Mouse (Mus musculus) embryonic facial prominence, embryonic 13.5 days (tissue): Measurements from ENCODE around the gene Csf2. TPM values are rescaled to one million over a fixed set of nuclear protein-coding genes. Genes with fewer than 3 reads are reported as not detected.
"Not testable (repeated sequence)": the region's sequence is repeated elsewhere in the genome, so short reads cannot be mapped to it uniquely, and the experiment has no call there.

Source experiments
- ATAC-seq: fragments of 200-750 bp; cut with Nextera tagmentation; 2 replicates; pipeline ENCODE4 v1.8.0; 2017; ENCODE audit warnings: low read depth; ENCODE audit not compliant: insufficient number of reproducible peaks, insufficient read depth, low FRiP score, low TSS enrichment
- H3K27ac ChIP-seq: fragments of 300-500 bp; sonication (generic); 2 replicates; pipeline ENCODE4 v1.5.1; 2015; ENCODE audit warnings: moderate library complexity, mild to moderate bottlenecking, inconsistent platforms
- H3K27me3 ChIP-seq: fragments of 300-500 bp; sonication (generic); 2 replicates; pipeline ENCODE4 v1.6.1; 2015; ENCODE audit warnings: mild to moderate bottlenecking, inconsistent platforms
- H3K36me3 ChIP-seq: fragments of 300-500 bp; sonication (generic); 2 replicates; pipeline ENCODE4 v1.6.1; 2015; ENCODE audit warnings: mild to moderate bottlenecking, inconsistent platforms
- H3K4me1 ChIP-seq: fragments of 300-500 bp; sonication (generic); 2 replicates; pipeline ENCODE4 v1.6.1; 2015; ENCODE audit warnings: inconsistent platforms
- H3K4me2 ChIP-seq: fragments of 300-500 bp; sonication (generic); 2 replicates; pipeline ENCODE4 v1.6.1; 2015; ENCODE audit warnings: moderate library complexity, mild to moderate bottlenecking, inconsistent platforms
- H3K4me3 ChIP-seq: fragments of 300-500 bp; sonication (generic); 2 replicates; pipeline ENCODE4 v1.5.1; 2015; ENCODE audit warnings: mild to moderate bottlenecking, inconsistent platforms
- H3K9ac ChIP-seq: fragments of 300-500 bp; sonication (generic); 2 replicates; pipeline ENCODE4 v1.6.1; 2015; ENCODE audit warnings: mild to moderate bottlenecking, inconsistent platforms
- H3K9me3 ChIP-seq: fragments of 300-500 bp; sonication (generic); 2 replicates; pipeline ENCODE4 v1.6.1; 2016; ENCODE audit warnings: inconsistent platforms
- WGBS: fragments of 180-500 bp; shearing (Covaris S2); methylation state at CpG from one replicate; pipeline ENCODE4 v1.1.7; 2015; ENCODE audit warnings: mixed read lengths; 5-methylcytosine and 5-hydroxymethylcytosine counted together
- polyA plus RNA-seq: library from polyadenylated mRNA; unstranded; fragments of >200 nt; fragmentation: Nextera tagmentation; extraction: Ambion mirVana; gene quantifications from 2 replicates; pipeline ENCODE4 v1.2.1, GENCODE M21; 2015

Gene Csf2
- not detected in 2 replicates for polyA plus RNA-seq

DNA sequence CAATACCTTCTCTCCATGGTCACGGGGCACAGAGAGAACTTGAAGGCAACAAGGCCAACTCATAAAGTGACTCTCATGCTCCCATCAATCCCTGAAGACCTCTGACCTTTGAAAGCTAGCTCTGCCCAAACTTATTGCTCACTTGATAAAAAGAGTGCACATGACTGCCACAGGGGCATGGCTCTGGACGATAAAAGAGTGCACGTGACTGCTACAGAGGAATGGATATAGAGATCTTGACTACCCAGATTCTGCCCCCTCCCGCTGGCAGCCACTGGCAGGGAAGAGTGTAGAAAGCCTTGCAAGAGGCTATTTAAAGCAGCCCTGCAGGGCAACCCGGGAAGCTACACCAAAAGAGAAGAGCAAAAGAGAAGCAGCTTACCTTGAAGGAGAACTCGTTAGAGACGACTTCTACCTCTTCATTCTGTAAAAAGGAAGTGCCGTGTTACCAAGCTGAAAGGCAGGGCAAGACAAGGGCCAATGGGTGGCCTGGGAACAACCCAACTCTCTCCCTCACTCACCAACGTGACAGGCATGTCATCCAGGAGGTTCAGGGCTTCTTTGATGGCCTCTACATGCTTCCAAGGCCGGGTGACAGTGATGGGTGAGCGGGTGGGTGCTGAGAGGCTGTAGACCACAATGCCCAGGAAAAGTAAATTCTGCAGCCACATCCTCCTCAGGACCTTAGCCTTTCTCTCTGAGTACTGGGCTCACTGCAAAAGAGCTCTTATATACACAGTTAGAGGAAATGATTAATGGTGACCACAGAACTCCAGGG, at the start of gene Csf2:
Gene Csf2, minus strand, starts transcription at position 728 of the 778 bp plus-strand sequence.
- WGBS, result 65% methylated on average over 11 of the region's 11 CpGs
- Histone ChIP-seq H3K4me2 (no peak within 1 kb of the TSS), H3K9ac (no peak within 1 kb of the TSS), H3K36me3 (no peaks in the 10 kb centered on the region), H3K27me3 (no peaks in the 10 kb centered on the region), H3K27ac (no peak within 1 kb of the TSS), H3K4me1 (no peaks in the 10 kb centered on the region), H3K9me3 (no peaks in the 10 kb centered on the region), H3K4me3 (no peak within 1 kb of the TSS)
- no peak for ATAC-seq

DNA sequence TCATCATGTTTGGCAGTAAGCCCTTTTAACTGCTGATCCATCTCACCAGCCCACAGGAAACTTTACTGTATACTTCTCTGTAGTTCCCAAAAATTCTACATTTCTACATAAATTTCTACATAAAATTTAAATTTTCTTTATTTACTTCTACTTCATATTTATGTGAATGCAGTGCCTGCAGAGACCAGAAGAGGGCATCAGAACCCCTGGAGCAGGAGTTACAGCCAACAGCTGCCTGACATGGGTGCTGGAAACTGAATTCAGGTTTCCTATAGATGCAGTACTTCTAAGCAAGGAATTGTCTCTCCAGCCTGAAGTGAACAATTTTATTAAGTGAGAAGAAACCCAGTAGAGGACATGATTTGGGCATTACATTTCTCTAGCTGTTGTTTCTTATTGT, 49.3 kb upstream of the Csf2 start:
- peaks cover 7% of the 10 kb centered on the region; the same call in 1 of the 2 replicates for H3K9me3 ChIP-seq
- H3K9ac ChIP-seq, result no peak overlapping the region
- no peak overlapping the region for H3K4me3 ChIP-seq
- peaks cover 5% of the 10 kb centered on the region for H3K27me3 ChIP-seq
- no peak overlapping the region for H3K27ac ChIP-seq
- H3K36me3 ChIP-seq, result no peaks in the 10 kb centered on the region
- H3K4me2 ChIP-seq, result no peak overlapping the region
- ATAC-seq, result no peak
- H3K4me1 ChIP-seq, result 0 out of 2 replicates have a peak, but pooled peaks cover 2% of the 10 kb centered on the region

DNA sequence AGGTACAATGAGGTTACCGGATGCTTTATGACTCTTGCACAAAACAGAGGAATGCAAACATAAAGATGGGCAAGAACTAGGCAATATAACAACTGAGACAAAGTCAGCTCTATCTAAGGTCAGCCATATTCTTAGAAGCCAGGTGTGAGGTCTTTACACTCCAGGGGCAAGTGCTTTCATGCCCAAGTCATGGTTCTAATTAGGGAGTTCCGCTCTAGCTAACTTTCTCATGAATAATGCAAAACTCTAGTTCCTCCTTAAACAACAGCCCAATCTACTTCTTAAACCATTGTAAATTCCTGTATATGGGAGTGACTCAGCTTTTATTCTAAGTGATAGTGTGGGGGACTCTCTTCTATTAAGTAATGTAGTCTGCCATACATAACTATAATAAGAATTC, 48.0 kb upstream of the Csf2 start:
- H3K27me3 ChIP-seq, ATAC-seq, H3K9me3 ChIP-seq, H3K4me3 ChIP-seq, H3K27ac ChIP-seq, H3K9ac ChIP-seq, H3K4me1 ChIP-seq, H3K36me3 ChIP-seq, H3K4me2 ChIP-seq: not testable (repeated sequence)
- WGBS, result 81% methylated on average over 2 of the region's 2 CpGs

DNA sequence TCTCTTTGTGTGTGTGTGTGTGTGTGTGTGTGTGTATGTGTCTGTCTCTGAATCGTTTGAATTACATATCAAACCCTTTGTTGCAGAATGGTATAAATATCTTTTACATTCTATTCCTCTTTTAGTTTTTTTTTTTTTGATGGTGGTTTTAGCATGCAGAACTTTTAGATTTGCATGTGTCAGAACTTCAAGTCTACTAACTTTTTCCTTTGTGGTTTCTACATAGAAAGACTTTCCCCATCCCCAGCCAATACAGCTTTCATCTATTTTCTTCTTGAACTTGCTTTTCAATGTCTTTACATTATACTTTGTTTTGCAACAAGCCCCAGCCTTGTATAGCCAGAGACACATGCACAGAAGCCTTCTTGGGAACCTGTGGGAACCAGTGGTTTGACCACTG, 47.3 kb upstream of the Csf2 start:
- WGBS, result 81% methylated on average over 1 of the region's 1 CpGs
- Histone ChIP-seq H3K27me3 (no peaks in the 10 kb centered on the region), H3K4me1 (no peaks in the 10 kb centered on the region), H3K4me2 (no peak overlapping the region), H3K36me3 (no peaks in the 10 kb centered on the region), H3K9ac (no peak overlapping the region), H3K4me3 (no peak overlapping the region), H3K27ac (no peak overlapping the region), H3K9me3 (peaks cover 7% of the 10 kb centered on the region; the same call in 1 of the 2 replicates)
- ATAC-seq, result no peak

DNA sequence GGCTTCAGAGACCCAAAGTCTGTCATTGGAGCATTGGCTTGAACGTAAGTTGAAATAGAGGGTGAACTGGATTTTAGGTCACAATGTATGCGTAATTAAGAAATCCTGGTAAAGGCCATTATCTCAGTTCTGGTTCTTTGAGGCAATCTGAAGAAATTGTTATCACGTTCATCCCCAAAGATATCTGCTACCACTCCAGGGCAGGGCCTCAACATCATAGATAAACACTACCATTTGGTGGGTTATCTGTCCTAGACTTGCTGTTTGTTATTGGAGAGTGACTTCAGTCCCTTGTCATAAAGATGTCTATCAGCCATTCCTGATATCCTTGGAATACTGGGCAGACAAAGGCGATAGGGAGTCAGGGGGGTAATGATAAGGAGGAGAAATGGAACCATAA, 46.5 kb upstream of the Csf2 start:
- no peak overlapping the region for H3K4me3 ChIP-seq
- WGBS, result 84% methylated on average over 4 of the region's 4 CpGs
- no peak overlapping the region for H3K27ac ChIP-seq
- ATAC-seq, result no peak
- H3K9me3 ChIP-seq, result peaks cover 7% of the 10 kb centered on the region; the same call in 1 of the 2 replicates
- H3K9ac ChIP-seq, result no peak overlapping the region
- no peak overlapping the region for H3K4me2 ChIP-seq
- no peaks in the 10 kb centered on the region for H3K4me1 ChIP-seq
- H3K36me3 ChIP-seq, result no peaks in the 10 kb centered on the region
- no peaks in the 10 kb centered on the region for H3K27me3 ChIP-seq

DNA sequence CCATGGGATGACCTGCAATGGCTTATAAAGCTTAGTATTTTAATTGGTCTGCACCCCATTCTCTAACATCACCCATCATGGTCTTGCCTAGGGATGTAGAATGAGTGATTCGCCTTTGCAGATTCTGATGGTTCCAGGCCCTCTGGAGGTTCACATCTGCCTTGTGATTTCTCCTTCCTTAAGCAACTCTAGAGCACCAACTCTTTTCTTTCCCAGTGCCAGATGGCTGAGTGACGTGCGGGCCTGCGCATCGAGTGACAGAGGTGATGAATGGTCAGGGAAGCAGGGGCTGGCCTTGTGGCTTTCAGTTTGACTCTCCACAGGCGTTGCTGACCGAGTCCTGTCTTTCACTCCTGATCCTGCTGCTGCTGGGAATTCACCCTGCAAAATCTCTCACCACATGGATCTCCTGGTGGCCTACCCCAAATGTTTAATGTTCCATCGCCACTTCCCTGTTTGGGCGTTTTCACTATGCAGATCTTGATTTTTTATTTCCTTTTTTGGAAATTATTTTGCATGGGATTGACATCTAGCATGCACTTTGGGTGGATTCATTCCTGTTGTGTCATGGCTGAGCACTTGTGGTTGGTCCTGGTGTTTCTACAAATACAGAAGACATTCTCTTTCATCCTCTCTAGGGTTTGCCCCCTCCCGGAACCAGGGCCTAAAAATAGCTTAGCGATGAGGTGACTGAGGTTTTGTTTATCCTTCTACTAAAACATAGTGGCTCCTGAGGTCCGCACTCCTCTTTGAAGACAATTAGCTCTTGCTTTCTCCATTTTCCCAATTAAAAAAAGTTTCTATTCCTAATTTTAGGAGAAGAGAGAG, 44.7 kb upstream of the Csf2 start:
- no peak for ATAC-seq
- WGBS, result 81% methylated on average over 12 of the region's 12 CpGs
- Histone ChIP-seq H3K4me1 (no peaks in the 10 kb centered on the region), H3K4me3 (no peak overlapping the region), H3K27me3 (no peaks in the 10 kb centered on the region), H3K36me3 (no peaks in the 10 kb centered on the region), H3K9me3 (peaks cover 7% of the 10 kb centered on the region; the same call in 1 of the 2 replicates), H3K27ac (no peak overlapping the region), H3K4me2 (no peak overlapping the region), H3K9ac (no peak overlapping the region)

DNA sequence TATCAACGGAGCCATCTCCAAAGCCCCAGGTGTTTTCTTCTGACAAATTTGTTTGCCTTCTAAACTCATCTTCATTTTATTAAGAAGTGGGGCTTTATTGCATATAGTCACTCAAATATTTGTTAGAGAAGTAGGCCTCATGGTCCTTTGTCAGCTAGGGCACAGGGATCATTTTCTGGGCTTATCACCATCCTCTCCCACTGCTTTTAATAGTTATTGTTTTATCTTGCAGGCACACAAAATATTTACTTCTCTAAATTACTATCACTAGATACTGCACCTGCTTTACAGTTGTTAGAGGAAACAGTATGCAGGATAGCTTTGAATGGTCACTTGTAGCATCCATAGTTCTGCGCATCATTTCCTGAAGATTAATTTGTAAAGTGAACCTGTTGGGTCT, 42.7 kb upstream of the Csf2 start:
- WGBS, result 88% methylated on average over 2 of the region's 2 CpGs
- no peak overlapping the region for H3K9ac ChIP-seq
- ATAC-seq, result no peak
- H3K27me3 ChIP-seq, result no peaks in the 10 kb centered on the region
- H3K4me3 ChIP-seq, result no peak overlapping the region
- no peak overlapping the region for H3K27ac ChIP-seq
- no peaks in the 10 kb centered on the region for H3K4me1 ChIP-seq
- no peaks in the 10 kb centered on the region for H3K36me3 ChIP-seq
- 0 out of 2 replicates have a peak, but pooled peaks cover 1% of the 10 kb centered on the region for H3K9me3 ChIP-seq
- H3K4me2 ChIP-seq, result no peak overlapping the region

DNA sequence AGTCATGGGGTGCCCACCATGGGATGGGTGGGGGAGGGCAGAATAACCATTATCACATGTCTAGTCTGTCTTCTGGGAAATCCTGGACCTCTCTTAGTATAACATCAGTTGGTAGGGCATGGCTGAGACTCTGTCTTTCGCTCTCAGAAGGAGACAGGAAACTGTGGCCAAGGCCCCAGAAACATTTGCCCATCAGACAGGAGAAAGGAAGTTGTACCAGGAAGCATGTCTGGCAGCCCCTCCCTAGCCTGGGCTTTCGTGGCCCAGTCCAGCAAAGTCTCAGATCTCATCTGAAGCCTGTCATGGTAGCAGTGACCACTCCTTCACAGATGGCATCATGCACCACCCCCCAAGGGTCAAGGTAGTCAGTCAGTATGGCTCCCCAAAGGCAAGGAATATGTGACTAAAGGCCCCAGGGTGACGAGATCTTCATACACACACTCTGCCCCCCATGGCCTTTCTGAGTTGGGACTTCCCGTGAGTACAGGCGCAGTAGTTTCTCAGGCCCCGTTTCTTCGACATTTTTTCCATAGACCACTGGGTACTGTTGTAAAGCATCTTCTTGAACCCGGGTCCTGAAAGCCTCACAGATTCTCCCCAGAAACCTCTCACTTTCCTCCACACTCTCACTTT, 38.5 kb upstream of the Csf2 start:
- H3K36me3 ChIP-seq, result no peaks in the 10 kb centered on the region
- no peak overlapping the region for H3K4me2 ChIP-seq
- H3K27me3 ChIP-seq, result no peaks in the 10 kb centered on the region
- no peak overlapping the region for H3K4me3 ChIP-seq
- H3K27ac ChIP-seq, result no peak overlapping the region
- no peak for ATAC-seq
- no peaks in the 10 kb centered on the region for H3K9me3 ChIP-seq
- H3K9ac ChIP-seq, result no peak overlapping the region
- H3K4me1 ChIP-seq, result no peaks in the 10 kb centered on the region
- 85% methylated on average over 8 of the region's 8 CpGs for WGBS

DNA sequence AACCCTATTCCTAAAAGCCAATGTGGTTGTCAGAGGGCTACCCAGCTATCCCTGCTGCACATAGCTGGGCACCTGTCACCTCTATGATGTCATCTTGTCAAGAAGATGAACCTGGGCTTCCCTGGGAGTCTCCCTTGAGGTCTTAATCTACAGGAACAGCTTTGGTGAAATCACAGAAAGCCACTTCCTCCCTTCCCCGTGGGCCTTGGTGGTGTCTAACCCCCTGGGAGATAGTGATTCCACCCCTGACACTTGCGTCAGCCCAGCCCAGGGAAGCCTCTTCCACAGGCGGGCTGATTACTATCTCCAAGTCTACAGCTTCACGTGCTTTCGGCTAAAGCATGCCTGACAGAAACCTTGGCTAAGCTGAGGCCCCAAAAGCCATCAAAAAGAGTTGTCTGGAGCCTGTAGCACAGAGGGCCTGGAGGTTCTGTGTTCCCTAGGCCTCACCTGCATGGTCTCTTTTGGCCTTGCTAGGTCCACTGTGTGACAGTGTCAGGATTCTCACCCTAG, 22.0 kb upstream of the Csf2 start:
- Histone ChIP-seq H3K36me3 (no peaks in the 10 kb centered on the region), H3K9me3 (no peaks in the 10 kb centered on the region), H3K9ac (no peak overlapping the region), H3K27ac (no peak overlapping the region), H3K27me3 (no peaks in the 10 kb centered on the region), H3K4me1 (no peaks in the 10 kb centered on the region), H3K4me3 (no peak overlapping the region), H3K4me2 (no peak overlapping the region)
- WGBS, result 77% methylated on average over 5 of the region's 5 CpGs
- ATAC-seq, result no peak

DNA sequence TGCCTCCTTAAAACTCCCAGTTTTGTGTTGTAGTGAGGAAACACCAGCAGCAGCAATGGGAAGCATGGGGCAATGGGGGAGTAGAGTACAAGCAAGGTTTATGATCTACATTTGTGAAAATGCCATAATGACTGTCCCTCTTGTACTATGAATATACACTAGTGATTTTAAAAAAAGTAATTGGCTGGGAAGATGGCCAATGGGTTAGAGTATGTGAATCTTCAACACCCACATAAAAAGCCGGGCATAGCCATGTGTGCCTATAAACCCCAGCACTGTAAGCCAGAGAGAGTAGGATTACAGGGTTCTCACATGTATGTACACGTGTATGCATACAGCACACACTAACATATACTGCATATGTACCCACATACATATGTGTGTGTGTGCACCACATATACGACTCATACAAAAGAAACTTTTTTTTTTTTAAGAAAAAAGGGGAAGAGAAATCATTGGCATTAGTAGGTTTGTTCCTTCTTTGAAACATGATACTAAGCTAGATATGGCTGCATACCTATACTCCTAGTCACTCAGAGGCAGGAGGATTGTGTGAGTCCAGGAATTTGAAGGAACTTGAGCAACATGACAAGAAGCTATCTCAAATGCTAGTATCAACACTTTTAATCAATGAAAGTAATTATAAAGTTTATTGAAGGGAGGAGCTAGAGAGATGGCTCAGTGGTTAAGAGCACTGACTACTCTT, 19.9 kb upstream of the Csf2 start:
- H3K9me3 ChIP-seq, result no peaks in the 10 kb centered on the region
- no peak overlapping the region for H3K4me3 ChIP-seq
- H3K4me1 ChIP-seq, result no peaks in the 10 kb centered on the region
- no peak overlapping the region for H3K27ac ChIP-seq
- no peak overlapping the region for H3K4me2 ChIP-seq
- no peaks in the 10 kb centered on the region for H3K27me3 ChIP-seq
- no peak overlapping the region for H3K9ac ChIP-seq
- no peaks in the 10 kb centered on the region for H3K36me3 ChIP-seq
- ATAC-seq, result no peak
- WGBS, result 76% methylated on average over 3 of the region's 3 CpGs

DNA sequence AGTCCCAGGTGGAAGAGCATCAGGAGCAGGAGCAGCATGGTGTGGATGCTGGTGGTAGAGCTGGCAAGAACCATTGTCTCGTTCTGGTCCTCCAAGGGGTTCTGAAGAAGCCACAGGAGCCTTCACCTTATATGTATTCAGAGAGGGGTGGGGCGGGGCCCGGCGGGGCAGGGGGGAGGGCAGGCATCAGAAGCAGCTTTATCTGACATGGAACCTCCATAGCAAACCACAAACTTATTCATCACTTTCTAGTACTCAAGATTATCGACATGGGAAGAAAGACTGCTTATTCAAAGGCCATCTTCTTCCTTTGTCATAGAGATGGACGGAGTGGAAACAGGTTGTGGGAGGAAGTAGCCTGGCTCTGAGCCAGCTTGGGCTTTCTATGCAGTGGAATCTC, 17.7 kb upstream of the Csf2 start, which contains the start of gene Il3:
Gene Il3, minus strand, starts transcription at position 101 of the 400 bp plus-strand sequence.
- no peaks in the 10 kb centered on the region for H3K9me3 ChIP-seq
- no peak within 1 kb of the TSS for H3K4me3 ChIP-seq
- no peaks in the 10 kb centered on the region for H3K4me1 ChIP-seq
- no peaks in the 10 kb centered on the region for H3K36me3 ChIP-seq
- ATAC-seq, result no peak
- 85% methylated on average over 6 of the region's 6 CpGs for WGBS
- H3K4me2 ChIP-seq, result no peak within 1 kb of the TSS
- no peak within 1 kb of the TSS for H3K9ac ChIP-seq
- no peaks in the 10 kb centered on the region for H3K27me3 ChIP-seq
- no peak within 1 kb of the TSS for H3K27ac ChIP-seq
